Mouse (Mus musculus) kidney, embryonic 15.5 days (tissue): ENCODE results near the gene Pde4a. TPM values are rescaled to one million over a fixed set of nuclear protein-coding genes. Genes with fewer than 3 reads are reported as not detected.
"Not testable (repeated sequence)": the region's sequence is repeated elsewhere in the genome, so short reads cannot be mapped to it uniquely, and the experiment has no call there.

ENCODE experiments used
- ATAC-seq: fragments of 200-750 bp; cut with Nextera tagmentation; replicated peaks from 2 replicates; pipeline ENCODE4 v1.8.0; 2017; ENCODE audit warnings: moderate TSS enrichment; ENCODE audit not compliant: low FRiP score
- H3K27ac ChIP-seq: fragments of 300-500 bp; sonication (generic); 2 replicates; pipeline ENCODE4 v1.5.1; 2015; ENCODE audit warnings: mild to moderate bottlenecking, inconsistent platforms
- H3K27me3 ChIP-seq: fragments of 300-500 bp; sonication (generic); 2 replicates; pipeline ENCODE4 v1.6.1; 2015; ENCODE audit warnings: inconsistent platforms
- H3K36me3 ChIP-seq: fragments of 300-500 bp; sonication (generic); 2 replicates; pipeline ENCODE4 v1.6.1; 2015; ENCODE audit warnings: inconsistent platforms
- H3K4me1 ChIP-seq: fragments of 300-500 bp; sonication (generic); 2 replicates; pipeline ENCODE4 v1.6.1; 2015; ENCODE audit warnings: inconsistent platforms
- H3K4me2 ChIP-seq: fragments of 300-500 bp; sonication (generic); 2 replicates; pipeline ENCODE4 v1.6.1; 2015; ENCODE audit warnings: moderate library complexity, mild to moderate bottlenecking, inconsistent platforms
- H3K4me3 ChIP-seq: fragments of 300-500 bp; sonication (generic); replicated peaks from 2 replicates; pipeline ENCODE4 v1.5.1; 2015; ENCODE audit warnings: mild to moderate bottlenecking, inconsistent platforms
- H3K9ac ChIP-seq: fragments of 300-500 bp; sonication (generic); 2 replicates; pipeline ENCODE4 v1.6.1; 2015; ENCODE audit warnings: mild to moderate bottlenecking, inconsistent platforms
- H3K9me3 ChIP-seq: fragments of 300-500 bp; sonication (generic); replicated peaks from 2 replicates; pipeline ENCODE4 v1.6.1; 2016; ENCODE audit warnings: inconsistent platforms
- WGBS: fragments of 180-500 bp; shearing (Covaris S2); methylation state at CpG from one replicate; pipeline ENCODE4 v1.1.7; 2015; ENCODE audit warnings: mixed read lengths; 5-methylcytosine and 5-hydroxymethylcytosine counted together
- polyA plus RNA-seq: library from polyadenylated mRNA; unstranded; fragments of >200 nt; fragmentation: Nextera tagmentation; extraction: Ambion mirVana; gene quantifications from 2 replicates; pipeline ENCODE4 v1.2.1, GENCODE M21; 2015

Pde4a gene
- polyA plus RNA-seq, 1 experiment from 2014 or later: 12.7 TPM

- Histone ChIP-seq H3K36me3 (no peaks in the 10 kb centered on the region), H3K9me3 (no peaks in the 10 kb centered on the region), H3K4me2 (peak overlapping the region; percentile 83), H3K9ac (peak overlapping the region; percentile 39), H3K4me1 (peaks cover 41% of the 10 kb centered on the region), H3K27me3 (peaks cover 70% of the 10 kb centered on the region), H3K4me3 (peak overlapping the region; percentile 51), H3K27ac (no peak overlapping the region)
- no peak for ATAC-seq
- 6% methylated on average over 42 of the region's 42 CpGs for WGBS
These were observed 78.4 kb downstream of the Pde4a start for GRCm38 (mm10) chr9:21243826-21244427.

- Histone ChIP-seq H3K4me3 (peak overlapping the region; percentile 51), H3K9me3 (no peaks in the 10 kb centered on the region), H3K4me1 (peaks cover 37% of the 10 kb centered on the region), H3K9ac (peak overlapping the region; percentile 39), H3K36me3 (no peaks in the 10 kb centered on the region), H3K4me2 (peak overlapping the region; percentile 83), H3K27me3 (peaks cover 77% of the 10 kb centered on the region), H3K27ac (no peak overlapping the region)
- ATAC-seq: peak; percentile 22; the same call in 1 of the 2 replicates
- under 1% methylated on average over 72 of the region's 72 CpGs for WGBS
These were observed 79.1 kb downstream of the Pde4a start for GRCm38 (mm10) chr9:21244428-21245112.

- 4% methylated on average over 16 of the region's 16 CpGs for WGBS
- peak overlapping the region; percentile 39 for H3K9ac ChIP-seq
These were observed 79.6 kb downstream of the Pde4a start for GRCm38 (mm10) chr9:21245113-21245487.

GRCm38 (mm10) chr9:21246342-21246741, 80.8 kb downstream of the Pde4a start:
- H3K4me1 ChIP-seq: peaks cover 31% of the 10 kb centered on the region
- H3K4me3 ChIP-seq: no peak overlapping the region
- H3K36me3 ChIP-seq: no peaks in the 10 kb centered on the region
- no peak for ATAC-seq
- no peaks in the 10 kb centered on the region for H3K9me3 ChIP-seq
- H3K27me3 ChIP-seq: peaks cover 94% of the 10 kb centered on the region
- H3K9ac ChIP-seq: no peak overlapping the region
- H3K27ac ChIP-seq: no peak overlapping the region
- WGBS: 88% methylated on average over 1 of the region's 1 CpGs
- no peak overlapping the region for H3K4me2 ChIP-seq

More at GRCm38 (mm10) chr9:21245113-21245487, 79.6 kb downstream of the Pde4a start:
- Histone ChIP-seq H3K27ac (no peak overlapping the region), H3K4me3 (peak overlapping the region; percentile 51), H3K4me1 (peaks cover 35% of the 10 kb centered on the region), H3K4me2 (peak overlapping the region; percentile 83), H3K36me3 (no peaks in the 10 kb centered on the region), H3K27me3 (peaks cover 82% of the 10 kb centered on the region), H3K9me3 (no peaks in the 10 kb centered on the region)
- ATAC-seq: peak; percentile 5; the same call in 1 of the 2 replicates

GRCm38 (mm10) chr9:21248326-21248725, 82.8 kb downstream of the Pde4a start, which contains the start of gene S1pr5:
Gene S1pr5 (minus strand): TSS chr9:21248443.
- Histone ChIP-seq H3K4me3 (peak within 1 kb of the TSS; percentile 36), H3K9ac (peak within 1 kb of the TSS; percentile 2; the same call in 1 of the 2 replicates), H3K4me1 (peaks cover 31% of the 10 kb centered on the region), H3K9me3 (no peaks in the 10 kb centered on the region), H3K27ac (no peak within 1 kb of the TSS), H3K4me2 (peak within 1 kb of the TSS; percentile 60), H3K36me3 (no peaks in the 10 kb centered on the region), H3K27me3 (peaks cover 89% of the 10 kb centered on the region)
- ATAC-seq: no peak
- WGBS: 0% methylated on average over 25 of the region's 30 CpGs

- Histone ChIP-seq H3K4me2 (no peak overlapping the region), H3K27me3 (peaks cover 73% of the 10 kb centered on the region), H3K4me3 (no peak overlapping the region), H3K36me3 (no peaks in the 10 kb centered on the region), H3K9ac (no peak overlapping the region), H3K9me3 (no peaks in the 10 kb centered on the region), H3K27ac (no peak overlapping the region), H3K4me1 (peaks cover 20% of the 10 kb centered on the region)
- no peak; the same call in 1 of the 2 replicates for ATAC-seq
- 21% methylated on average over 17 of the region's 17 CpGs for WGBS
These were observed 84.4 kb downstream of the Pde4a start for GRCm38 (mm10) chr9:21249629-21250508.

GRCm38 (mm10) chr9:21250509-21250908, 85.0 kb downstream of the Pde4a start:
- no peak for ATAC-seq
- no peak overlapping the region for H3K4me3 ChIP-seq
- H3K9me3 ChIP-seq: no peaks in the 10 kb centered on the region
- H3K27me3 ChIP-seq: peaks cover 67% of the 10 kb centered on the region
- H3K4me2 ChIP-seq: no peak overlapping the region
- no peak overlapping the region for H3K9ac ChIP-seq
- peaks cover 14% of the 10 kb centered on the region for H3K4me1 ChIP-seq
- 48% methylated on average over 2 of the region's 2 CpGs for WGBS
- no peaks in the 10 kb centered on the region for H3K36me3 ChIP-seq
- H3K27ac ChIP-seq: no peak overlapping the region

GRCm38 (mm10) chr9:21251116-21251735, 85.7 kb downstream of the Pde4a start:
- Histone ChIP-seq H3K4me3 (no peak overlapping the region), H3K4me2 (no peak overlapping the region), H3K9ac (no peak overlapping the region), H3K4me1 (peaks cover 14% of the 10 kb centered on the region), H3K27ac (no peak overlapping the region), H3K9me3 (no peaks in the 10 kb centered on the region), H3K36me3 (no peaks in the 10 kb centered on the region), H3K27me3 (peaks cover 60% of the 10 kb centered on the region)
- WGBS: 61% methylated on average over 13 of the region's 13 CpGs
- ATAC-seq: no peak

GRCm38 (mm10) chr9:21254690-21255089, 89.2 kb downstream of the Pde4a start:
- peaks cover 2% of the 10 kb centered on the region; the same call in 1 of the 2 replicates for H3K4me1 ChIP-seq
- H3K9me3 ChIP-seq: no peaks in the 10 kb centered on the region
- H3K27ac ChIP-seq: no peak overlapping the region
- no peaks in the 10 kb centered on the region for H3K36me3 ChIP-seq
- no peak overlapping the region for H3K4me2 ChIP-seq
- no peak for ATAC-seq
- H3K27me3 ChIP-seq: peaks cover 26% of the 10 kb centered on the region
- H3K4me3 ChIP-seq: no peak overlapping the region
- no peak overlapping the region for H3K9ac ChIP-seq

- not testable (repeated sequence) for H3K27me3 ChIP-seq, H3K4me2 ChIP-seq, H3K4me3 ChIP-seq, ATAC-seq, H3K36me3 ChIP-seq, H3K27ac ChIP-seq, H3K4me1 ChIP-seq, H3K9me3 ChIP-seq, H3K9ac ChIP-seq
- WGBS: 85% methylated on average over 4 of the region's 4 CpGs
These were observed 90.8 kb downstream of the Pde4a start for GRCm38 (mm10) chr9:21256349-21256748.

- Histone ChIP-seq H3K9me3 (no peaks in the 10 kb centered on the region), H3K4me3 (no peak overlapping the region), H3K27me3 (no peaks in the 10 kb centered on the region), H3K4me2 (no peak overlapping the region), H3K27ac (no peak overlapping the region), H3K9ac (no peak overlapping the region), H3K4me1 (peaks cover 8% of the 10 kb centered on the region), H3K36me3 (no peaks in the 10 kb centered on the region)
- no peak for ATAC-seq
- 76% methylated on average over 6 of the region's 6 CpGs for WGBS
These were observed 95.1 kb downstream of the Pde4a start for GRCm38 (mm10) chr9:21260491-21261040.
